Mouse (Mus musculus): Measurements from ENCODE around the gene Cdk5rap2.

- TF ChIP-seq CTCF (IDR thresholded peaks at IDR 0.05; ENCODE audit: low read depth, low read length) = no peak
- no peak for TF ChIP-seq POLR2A (IDR thresholded peaks at IDR 0.05; ENCODE audit: extremely low read depth, insufficient read depth, low read length)
Observed at GRCm38 (mm10) chr4:70353656-70354055, 56.6 kb downstream of the Cdk5rap2 start.

Data from liver, adult 2 months (tissue).